8 mouse cellular contexts compared by ENCODE assay signal in the genomic region with DNA sequence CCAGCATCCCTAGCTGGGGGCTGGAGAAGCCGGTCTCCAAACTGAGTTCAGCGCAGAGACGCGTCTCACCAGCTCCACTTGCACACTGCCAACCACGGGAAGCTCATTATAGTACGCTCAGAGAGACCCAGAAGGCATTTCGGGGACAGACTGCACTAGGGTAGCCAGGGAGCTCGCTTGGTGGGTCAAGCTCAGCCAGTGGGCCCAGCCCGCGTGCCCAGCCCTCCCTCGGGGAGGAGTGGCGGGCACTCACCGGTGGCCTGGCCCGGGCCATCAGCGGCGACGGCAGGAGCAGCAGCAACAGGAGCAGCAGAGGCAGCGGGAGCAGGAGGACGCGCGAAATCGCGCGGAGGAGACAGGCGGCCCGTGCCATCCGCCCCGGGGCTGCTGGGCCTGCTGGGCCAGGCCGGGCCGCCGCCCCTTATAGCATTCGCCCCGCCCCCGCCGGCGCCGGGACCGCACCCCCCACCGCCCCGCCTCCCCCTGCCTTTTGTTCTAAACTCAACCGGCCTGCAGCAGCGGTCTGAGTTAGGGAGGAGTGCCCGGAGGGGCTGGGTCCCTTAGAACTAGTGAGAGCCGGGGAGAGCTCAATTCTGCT. TPM values are rescaled to one million over a fixed set of nuclear protein-coding genes. Genes with fewer than 3 reads are reported as not detected.
DNase-seq lines count a peak whose midpoint lies in the region; ATAC-seq and TF ChIP-seq lines count a peak whose summit lies in the region.

No protein-coding gene starts in this region.

- peak overlapping the region; percentile 90 for H3K9ac ChIP-seq in kidney, embryonic 14.5 days (ENCODE audit: low read depth, low read length)

- H3K4me2 ChIP-seq in kidney, embryonic 14.5 days (replicated peaks; ENCODE audit: low read depth, low read length): peak overlapping the region; percentile 98

- no peak for TF ChIP-seq CTCF in testis, adult 2 months (IDR thresholded peaks at IDR 0.05; ENCODE audit: control insufficient read depth, insufficient read depth, insufficient replicate concordance, low read depth, low read length)
- no peak for TF ChIP-seq CTCF in brain, embryonic 14.5 days (IDR thresholded peaks at IDR 0.05; ENCODE audit: borderline replicate concordance, extremely low read depth, insufficient read depth, insufficient read length)
- no peak for TF ChIP-seq CTCF in spleen, adult 2 months (IDR thresholded peaks at IDR 0.05; ENCODE audit: extremely low read depth, insufficient read depth, insufficient read length, insufficient replicate concordance)

- H3K4me1 ChIP-seq in testis, adult 2 months (ENCODE audit: control insufficient read depth, insufficient read depth, low read length): peaks cover 29% of the 10 kb centered on the region
- peaks cover 27% of the 10 kb centered on the region for H3K4me1 ChIP-seq in kidney, embryonic 14.5 days (ENCODE audit: control insufficient read depth, insufficient read depth, low read length)
- peaks cover 17% of the 10 kb centered on the region for H3K4me1 ChIP-seq in spleen, adult 2 months (ENCODE audit: control insufficient read depth, insufficient read depth, insufficient read length)

- no peaks in the 10 kb centered on the region for H3K27me3 ChIP-seq in testis, adult 2 months (ENCODE audit: control insufficient read depth, insufficient read depth, low read length)
- H3K27me3 ChIP-seq in kidney, embryonic 14.5 days (ENCODE audit: control insufficient read depth, insufficient read depth, low read length): no peaks in the 10 kb centered on the region
- no peaks in the 10 kb centered on the region for H3K27me3 ChIP-seq in spleen, adult 2 months (ENCODE audit: control insufficient read depth, insufficient read depth, low read length)

- WGBS in kidney, embryonic 14.5 days: 2% methylated on average over 30 of the region's 44 CpGs
- 3% methylated on average over 41 of the region's 44 CpGs for WGBS in spleen, adult 2 months

- no peak overlapping the region; the same call in 1 of the 2 replicates for H3K27ac ChIP-seq in testis, adult 2 months (ENCODE audit: control insufficient read depth, insufficient read depth, low read depth, low read length)
- H3K27ac ChIP-seq in kidney, embryonic 14.5 days (ENCODE audit: low read depth, low read length): no peak overlapping the region
- H3K27ac ChIP-seq in spleen, adult 2 months (ENCODE audit: insufficient read depth, low read length): peak overlapping the region; percentile 33; the same call in 1 of the 2 replicates

- no peaks in the 10 kb centered on the region for H3K36me3 ChIP-seq in testis, adult 2 months (ENCODE audit: control insufficient read depth, insufficient read depth, low read length)
- peaks cover 4% of the 10 kb centered on the region; the same call in 1 of the 2 replicates for H3K36me3 ChIP-seq in kidney, embryonic 14.5 days (ENCODE audit: control insufficient read depth, insufficient read depth, low read length)
- no peaks in the 10 kb centered on the region for H3K36me3 ChIP-seq in spleen, adult 2 months (ENCODE audit: control insufficient read depth, insufficient read depth, low read length)

- H3K4me3 ChIP-seq in testis, adult 2 months (ENCODE audit: control insufficient read depth, low read depth, low read length): peak overlapping the region; percentile 75
- peak overlapping the region; percentile 64 for H3K4me3 ChIP-seq in kidney, embryonic 14.5 days (ENCODE audit: low read length)
- H3K4me3 ChIP-seq in spleen, adult 2 months (ENCODE audit: extremely low read depth, insufficient read depth, insufficient read length): peak overlapping the region; percentile 59

- 0 out of 2 replicates have a peak, but pooled peaks have one; percentile 42 for TF ChIP-seq POLR2A in testis, adult 2 months (IDR thresholded peaks at IDR 0.05; ENCODE audit: control insufficient read depth, low read depth, low read length)
- TF ChIP-seq POLR2A in brain, embryonic 14.5 days (IDR thresholded peaks at IDR 0.05; ENCODE audit: borderline replicate concordance, extremely low read depth, insufficient read depth, insufficient read length, poor library complexity, severe bottlenecking): no peak
- TF ChIP-seq POLR2A in spleen, adult 2 months (IDR thresholded peaks at IDR 0.05; ENCODE audit: low read depth, low read length): no peak

- DNase-seq in testis, postnatal 14 days (ENCODE audit: low spot score): no peak
- peak; percentile 68 for DNase-seq in brain, embryonic 14.5 days (ENCODE audit: low read depth)
- peak; percentile 47 to 57 for DNase-seq in heart, adult 9 months (ENCODE audit: low spot score in 2 of 2)
- peak; percentile 71 for DNase-seq in lung, postnatal 14 days
- DNase-seq in spleen, adult 2 months (ENCODE audit: low read depth in 1 of 2, low spot score in 2 of 2): peak in 1 of 2 experiments; percentile 50
- DNase-seq in right cerebral cortex, postnatal 36 days (ENCODE audit: low spot score in 2 of 2): no peak

- peak; percentile 72 for ATAC-seq in kidney, embryonic 14.5 days (ENCODE audit: low FRiP score, low TSS enrichment)

- H3K9me3 ChIP-seq in kidney, embryonic 14.5 days (ENCODE audit: control insufficient read depth, low read length): no peaks in the 10 kb centered on the region

RNA-seq across cellular contexts. Expression of gene Chchd10, which starts 0.8 kb away (rescaled TPM):
- 64.5 and 78.9 TPM in 2 replicates for polyA plus RNA-seq in testis, adult 2 months (2012; rRNA removed)
- polyA plus RNA-seq in brain, embryonic 14.5 days (2012; rRNA removed): 28.6 and 40.4 TPM in 2 replicates
- 94.4 and 99.4 TPM in 2 replicates for polyA plus RNA-seq in kidney, embryonic 14.5 days (2014; fragmentation: Nextera tagmentation; extraction: Ambion mirVana)
- 86.8 and 146 TPM in 2 replicates for polyA plus RNA-seq in spleen, adult 2 months (2012; rRNA removed)

RNA-seq across cellular contexts. Expression of gene Mmp11, which starts 4.1 kb away (rescaled TPM):
- polyA plus RNA-seq in testis, adult 2 months (2012; rRNA removed): 6.9 and 7.5 TPM in 2 replicates
- 28.8 and 38.5 TPM in 2 replicates for polyA plus RNA-seq in brain, embryonic 14.5 days (2012; rRNA removed)
- polyA plus RNA-seq in kidney, embryonic 14.5 days (2014; fragmentation: Nextera tagmentation; extraction: Ambion mirVana): 43.7 and 53.9 TPM in 2 replicates
- polyA plus RNA-seq in spleen, adult 2 months (2012; rRNA removed): 7.9 and 11.7 TPM in 2 replicates

RNA-seq across cellular contexts. Expression of gene Gm867, which starts 8.3 kb away (rescaled TPM):
- polyA plus RNA-seq in testis, adult 2 months (2012; rRNA removed): 1.1 and 1.3 TPM in 2 replicates
- 0.71 and 1.4 TPM in 2 replicates for polyA plus RNA-seq in brain, embryonic 14.5 days (2012; rRNA removed)
- 0.35 TPM in 1 of 2 replicates, not detected in the other for polyA plus RNA-seq in kidney, embryonic 14.5 days (2014; fragmentation: Nextera tagmentation; extraction: Ambion mirVana)
- 3.9 and 4.5 TPM in 2 replicates for polyA plus RNA-seq in spleen, adult 2 months (2012; rRNA removed)

RNA-seq across cellular contexts. Expression of gene Vpreb3, which starts 10.7 kb away (rescaled TPM):
- polyA plus RNA-seq in testis, adult 2 months (2012; rRNA removed): 1.2 and 2.3 TPM in 2 replicates
- polyA plus RNA-seq in brain, embryonic 14.5 days (2012; rRNA removed): 0.16 TPM in 1 of 2 replicates, not detected in the other
- polyA plus RNA-seq in kidney, embryonic 14.5 days (2014; fragmentation: Nextera tagmentation; extraction: Ambion mirVana): 1.1 and 1.4 TPM in 2 replicates
- polyA plus RNA-seq in spleen, adult 2 months (2012; rRNA removed): 178 and 292 TPM in 2 replicates

RNA-seq across cellular contexts. Expression of gene Smarcb1, which starts 10.8 kb away (rescaled TPM):
- 41.7 and 43.9 TPM in 2 replicates for polyA plus RNA-seq in testis, adult 2 months (2012; rRNA removed)
- polyA plus RNA-seq in brain, embryonic 14.5 days (2012; rRNA removed): 129 and 165 TPM in 2 replicates
- polyA plus RNA-seq in kidney, embryonic 14.5 days (2014; fragmentation: Nextera tagmentation; extraction: Ambion mirVana): 176 and 238 TPM in 2 replicates
- polyA plus RNA-seq in spleen, adult 2 months (2012; rRNA removed): 42.4 and 43.2 TPM in 2 replicates

Comparison
In these comparisons a context has a peak if more than half of its experiments do, and no peak if none do; other contexts are left out.
1. DNase-seq: peak in brain, embryonic 14.5 days (single experiment), heart, adult 9 months (2 of 2) and lung, postnatal 14 days (single experiment); none in testis, postnatal 14 days (single experiment) and right cerebral cortex, postnatal 36 days (0 of 2).
2. Peak in every context shown above with its lines, with median percentiles within 50 percentile points of each other: H3K4me3 ChIP-seq.